Mouse (Mus musculus) v-Abl transformed pro-B cells (cell line): ENCODE results near the gene Boc.

Experiments
- in situ Hi-C, 2 experiments: fragments of 400-800 bp; cut with MboI; formaldehyde crosslinking; loops; one replicate each; pipeline ENCODE4 v1.15.1; 2025; ENCODE audit not compliant: unreplicated experiment in 2 of 2

The Boc gene

GRCm38 (mm10) chr16:44558471-44559329 is at the start of gene Boc:
Gene Boc (minus strand): TSS chr16:44558897.
- in situ Hi-C loops = no loop called here

- in situ Hi-C loops = no loop called here
Observed at GRCm38 (mm10) chr16:44606643-44607042, 47.9 kb upstream of the Boc start.

- in situ Hi-C loops = no loop called here
Observed at GRCm38 (mm10) chr16:44604021-44604616, 45.4 kb upstream of the Boc start.

- in situ Hi-C loops = no loop called here
Observed at GRCm38 (mm10) chr16:44601999-44602794, 43.5 kb upstream of the Boc start.

- in situ Hi-C loops = no loop called here
Observed at GRCm38 (mm10) chr16:44601182-44601581, 42.5 kb upstream of the Boc start.

GRCm38 (mm10) chr16:44597106-44597806 is 38.6 kb upstream of the Boc start:
- in situ Hi-C loops = no loop called here

GRCm38 (mm10) chr16:44589506-44589905 is 30.8 kb upstream of the Boc start:
- in situ Hi-C loops = no loop called here

GRCm38 (mm10) chr16:44579421-44580024 is 20.8 kb upstream of the Boc start:
- in situ Hi-C loops = no loop called here

GRCm38 (mm10) chr16:44578551-44578950 is 19.9 kb upstream of the Boc start:
- in situ Hi-C loops = no loop called here

- in situ Hi-C loops = no loop called here
Observed at GRCm38 (mm10) chr16:44568056-44568455, 9.4 kb upstream of the Boc start.

- in situ Hi-C loops = no loop called here
Observed at GRCm38 (mm10) chr16:44565328-44566210, 6.9 kb upstream of the Boc start.

- in situ Hi-C loops = no loop called here
Observed at GRCm38 (mm10) chr16:44564359-44564758, 5.7 kb upstream of the Boc start.

- in situ Hi-C loops = no loop called here
Observed at GRCm38 (mm10) chr16:44562061-44562460, 3.4 kb upstream of the Boc start.

- in situ Hi-C loops = no loop called here
Observed at GRCm38 (mm10) chr16:44560214-44560613, 1.5 kb upstream of the Boc start.

- in situ Hi-C loops = no loop called here
Observed at GRCm38 (mm10) chr16:44559330-44559695, 616 bp upstream of the Boc start.

- in situ Hi-C loops = no loop called here
Observed at GRCm38 (mm10) chr16:44557661-44558470, 831 bp downstream of the Boc start.

- in situ Hi-C loops = no loop called here
Observed at GRCm38 (mm10) chr16:44557084-44557483, 1.6 kb downstream of the Boc start.
